Mouse (Mus musculus): ENCODE measurements at regions not wholly inside any gene's neighbourhood (a gene's known extent, or its start where the extent isn't known, plus 50 kb on each side); places are given as distances from the start of the nearest gene placed in this dataset.

- TF ChIP-seq SMC3 (IDR thresholded peaks at IDR 0.05; ENCODE audit: low read depth, low read length) (no peak), CHD1 (IDR thresholded peaks at IDR 0.05; ENCODE audit: low read depth, low read length) (no peak)
- no peak overlapping the region for H3K27ac ChIP-seq (ENCODE audit: control insufficient read depth, low read depth, low read length)
- no peaks in the 10 kb centered on the region for H3K4me1 ChIP-seq (ENCODE audit: control insufficient read depth in 1 of 2, insufficient read depth in 2 of 2, low read length in 2 of 2)
- no peak overlapping the region for H3K4me3 ChIP-seq (ENCODE audit: control insufficient read depth in 1 of 2, insufficient read depth in 1 of 2, low read depth in 2 of 2, low read length in 2 of 2)
- H3K9me3 ChIP-seq (replicated peaks; ENCODE audit: insufficient read depth, low read length) = no peaks in the 10 kb centered on the region
- no peaks in the 10 kb centered on the region for H3K27me3 ChIP-seq (ENCODE audit: control insufficient read depth in 1 of 2, insufficient read depth in 2 of 2, low read length in 2 of 2)
- no peaks in the 10 kb centered on the region for H3K36me3 ChIP-seq (ENCODE audit: control insufficient read depth in 1 of 2, insufficient read depth in 2 of 2, low read length in 2 of 2)
- no peaks in the 10 kb centered on the region for H3K79me2 ChIP-seq (ENCODE audit: control insufficient read depth, insufficient read depth, low read length, poor library complexity)
- no peak for DNase-seq (ENCODE audit: low read depth, low spot score)
- H3K9ac ChIP-seq (ENCODE audit: control insufficient read depth, low read depth, low read length, poor library complexity, severe bottlenecking) = no peak overlapping the region
Measured at GRCm38 (mm10) chr6:99967465-99967864, 241.3 kb upstream of the Prok2 start.

- H3K79me2 ChIP-seq (ENCODE audit: control insufficient read depth, insufficient read depth, low read length, poor library complexity) = no peaks in the 10 kb centered on the region
- H3K36me3 ChIP-seq (ENCODE audit: control insufficient read depth in 1 of 2, insufficient read depth in 2 of 2, low read length in 2 of 2) = no peaks in the 10 kb centered on the region
- TF ChIP-seq NELFE (IDR thresholded peaks at IDR 0.05; ENCODE audit: low read depth, low read length) (no peak), USF2 (IDR thresholded peaks at IDR 0.05; ENCODE audit: borderline replicate concordance in 1 of 2, insufficient read depth in 1 of 2, low read depth in 1 of 2, low read length in 2 of 2) (no peak), MAZ (IDR thresholded peaks at IDR 0.05; ENCODE audit: low read depth, low read length) (no peak), MAFK (IDR thresholded peaks at IDR 0.05; ENCODE audit: borderline replicate concordance, low read depth, low read length) (no peak), USF1 (IDR thresholded peaks at IDR 0.05; ENCODE audit: low read depth, low read length) (no peak), GABPA (IDR thresholded peaks at IDR 0.05; ENCODE audit: low read depth, low read length) (no peak), MEF2A (IDR thresholded peaks at IDR 0.05; ENCODE audit: extremely low read depth, insufficient replicate concordance, low read depth, low read length, poor library complexity, severe bottlenecking) (no peak), RAD21 (IDR thresholded peaks at IDR 0.05; ENCODE audit: low read depth, low read length) (no peak)
- H3K27ac ChIP-seq (ENCODE audit: control insufficient read depth, low read depth, low read length) = no peak overlapping the region
- H3K27me3 ChIP-seq (ENCODE audit: control insufficient read depth in 1 of 2, insufficient read depth in 2 of 2, low read length in 2 of 2) = no peaks in the 10 kb centered on the region
- no peaks in the 10 kb centered on the region for H3K9me3 ChIP-seq (replicated peaks; ENCODE audit: insufficient read depth, low read length)
- peak; percentile 22 for DNase-seq (ENCODE audit: low read depth, low spot score)
- H3K4me3 ChIP-seq (ENCODE audit: control insufficient read depth in 1 of 2, insufficient read depth in 1 of 2, low read depth in 2 of 2, low read length in 2 of 2) = no peak overlapping the region
- no peak overlapping the region for H3K9ac ChIP-seq (ENCODE audit: control insufficient read depth, low read depth, low read length, poor library complexity, severe bottlenecking)
- H3K4me1 ChIP-seq (ENCODE audit: control insufficient read depth in 1 of 2, insufficient read depth in 2 of 2, low read length in 2 of 2) = no peaks in the 10 kb centered on the region
Measured at GRCm38 (mm10) chr6:99964540-99964939, 238.3 kb upstream of the Prok2 start.

GRCm38 (mm10) chr6:99964007-99964406 lies 237.8 kb upstream of the Prok2 start:
- no peaks in the 10 kb centered on the region for H3K9me3 ChIP-seq (replicated peaks; ENCODE audit: insufficient read depth, low read length)
- TF ChIP-seq GABPA (IDR thresholded peaks at IDR 0.05; ENCODE audit: low read depth, low read length) (no peak), RCOR1 (IDR thresholded peaks at IDR 0.05; ENCODE audit: low read depth, low read length) (no peak), JUND (IDR thresholded peaks at IDR 0.05; ENCODE audit: low read depth, low read length) (no peak), POLR2A (IDR thresholded peaks at IDR 0.05; ENCODE audit: control insufficient read depth in 1 of 2, insufficient read depth in 1 of 2, low read depth in 1 of 2, low read length in 2 of 2, poor library complexity in 1 of 2) (no peak), MYB (IDR thresholded peaks at IDR 0.05; ENCODE audit: low read depth, low read length) (no peak), MAFK (IDR thresholded peaks at IDR 0.05; ENCODE audit: borderline replicate concordance, low read depth, low read length) (no peak), MAZ (IDR thresholded peaks at IDR 0.05; ENCODE audit: low read depth, low read length) (no peak), ETS1 (IDR thresholded peaks at IDR 0.05; ENCODE audit: low read depth, low read length) (no peak), NRF1 (IDR thresholded peaks at IDR 0.05; ENCODE audit: insufficient read depth, low read depth, low read length, poor library complexity, severe bottlenecking) (no peak), SIN3A (IDR thresholded peaks at IDR 0.05; ENCODE audit: low read length) (no peak)

More at GRCm38 (mm10) chr6:99964007-99964406, 237.8 kb upstream of the Prok2 start:
- no peak overlapping the region for H3K9ac ChIP-seq (ENCODE audit: control insufficient read depth, low read depth, low read length, poor library complexity, severe bottlenecking)
- H3K27ac ChIP-seq (ENCODE audit: control insufficient read depth, low read depth, low read length) = no peak overlapping the region
- no peak for DNase-seq (ENCODE audit: low read depth, low spot score)
- H3K4me3 ChIP-seq (ENCODE audit: control insufficient read depth in 1 of 2, insufficient read depth in 1 of 2, low read depth in 2 of 2, low read length in 2 of 2) = no peak overlapping the region
- no peaks in the 10 kb centered on the region for H3K36me3 ChIP-seq (ENCODE audit: control insufficient read depth in 1 of 2, insufficient read depth in 2 of 2, low read length in 2 of 2)
- H3K4me1 ChIP-seq (ENCODE audit: control insufficient read depth in 1 of 2, insufficient read depth in 2 of 2, low read length in 2 of 2) = no peaks in the 10 kb centered on the region
- H3K27me3 ChIP-seq (ENCODE audit: control insufficient read depth in 1 of 2, insufficient read depth in 2 of 2, low read length in 2 of 2) = no peaks in the 10 kb centered on the region
- no peaks in the 10 kb centered on the region for H3K79me2 ChIP-seq (ENCODE audit: control insufficient read depth, insufficient read depth, low read length, poor library complexity)

Data from MEL (cell line).